Mouse (Mus musculus): ENCODE measurements around the gene Baiap3.

DNA sequence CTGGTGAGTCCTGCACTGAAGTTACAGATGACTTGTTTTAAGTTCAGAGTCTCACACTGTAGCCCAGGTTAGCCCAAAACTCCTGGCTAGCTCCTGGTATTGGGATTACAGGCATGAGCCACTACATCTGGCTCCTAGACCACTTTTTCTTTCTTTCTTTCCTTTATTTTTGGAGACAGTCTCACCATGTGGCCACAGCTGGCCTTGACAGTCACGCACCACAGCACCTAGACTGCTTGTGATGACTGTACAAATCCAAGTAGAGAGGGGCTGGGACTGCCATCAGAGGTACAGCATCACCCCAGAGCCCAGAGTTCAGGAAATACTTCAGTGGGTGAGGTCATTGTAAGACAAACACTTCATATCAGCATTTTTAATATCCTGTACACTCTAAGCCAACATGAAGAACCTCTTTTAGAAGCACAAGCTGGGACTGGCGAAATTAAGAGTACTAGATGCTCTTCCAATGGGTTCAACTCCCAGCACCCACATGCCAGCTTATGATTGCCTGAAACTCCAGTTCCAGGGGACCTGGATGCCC is 14.7 kb upstream of the Baiap3 start:
- TF ChIP-seq POLR2A (IDR thresholded peaks at IDR 0.05; ENCODE audit: extremely low read depth, insufficient read depth, low read length) (no peak), CTCF (IDR thresholded peaks at IDR 0.05; ENCODE audit: low read depth, low read length) (no peak)

Measured in liver, adult 2 months (tissue).